Mouse (Mus musculus) liver, embryonic 11.5 days (tissue): ENCODE data around the gene Sorcs2. TPM values are rescaled to one million over a fixed set of nuclear protein-coding genes. Genes with fewer than 3 reads are reported as not detected.

ENCODE experiments used
- ATAC-seq: fragments of 200-750 bp; cut with Nextera tagmentation; replicated peaks from 2 replicates; pipeline ENCODE4 v1.8.0; 2017; ENCODE audit warnings: moderate number of reproducible peaks, mild to moderate bottlenecking, moderate TSS enrichment, moderate library complexity; ENCODE audit not compliant: low FRiP score
- DNase-seq: peaks from one replicate; pipeline ENCODE4 v3.0.0-alpha.2; 2017; ENCODE audit warnings: low spot score
- H3K27ac ChIP-seq: fragments of 300-500 bp; sonication (generic); 2 replicates; pipeline ENCODE4 v1.5.1; 2014; ENCODE audit warnings: mild to moderate bottlenecking, low read depth, low read length, control low read depth
- H3K27me3 ChIP-seq: fragments of 300-500 bp; sonication (generic); replicated peaks from 2 replicates; pipeline ENCODE4 v1.6.1; 2014; ENCODE audit warnings: low read length, mixed read lengths; ENCODE audit not compliant: control insufficient read depth, insufficient read depth
- H3K36me3 ChIP-seq: fragments of 300-500 bp; sonication (generic); 2 replicates; pipeline ENCODE4 v1.6.1; 2014; ENCODE audit warnings: mild to moderate bottlenecking, low read length, moderate library complexity, mixed read lengths; ENCODE audit not compliant: control insufficient read depth, insufficient read depth
- H3K4me1 ChIP-seq: fragments of 300-500 bp; sonication (generic); replicated peaks from 2 replicates; pipeline ENCODE4 v1.6.1; 2014; ENCODE audit warnings: low read length, mixed read lengths; ENCODE audit not compliant: control insufficient read depth, insufficient read depth
- H3K4me2 ChIP-seq: fragments of 300-500 bp; sonication (generic); 2 replicates; pipeline ENCODE4 v1.6.1; 2014; ENCODE audit warnings: mild to moderate bottlenecking, control low read depth, moderate library complexity
- H3K4me3 ChIP-seq: fragments of 300-500 bp; sonication (generic); 2 replicates; pipeline ENCODE4 v1.5.1; 2014; ENCODE audit warnings: low read depth, low read length, control low read depth
- H3K9ac ChIP-seq: fragments of 300-500 bp; sonication (generic); 2 replicates; pipeline ENCODE4 v1.6.1; 2014; ENCODE audit warnings: low read depth, low read length, control low read depth
- H3K9me3 ChIP-seq: fragments of 300-500 bp; sonication (generic); 2 replicates; pipeline ENCODE4 v1.6.1; 2016; ENCODE audit warnings: low read length, inconsistent platforms, mixed read lengths; ENCODE audit not compliant: control insufficient read depth
- WGBS: fragments of 180-500 bp; shearing (Covaris S2); extraction: QIAGEN DNeasy Blood & Tissue Kit; methylation state at CpG from one replicate; pipeline ENCODE4 v1.1.7; 2014; 5-methylcytosine and 5-hydroxymethylcytosine counted together
- polyA plus RNA-seq: library from polyadenylated mRNA; unstranded; fragments of >200 nt; fragmentation: Nextera tagmentation; extraction: Ambion mirVana; gene quantifications from 2 replicates; pipeline ENCODE4 v1.2.1, GENCODE M21; 2014

Sorcs2 gene
- polyA plus RNA-seq, 1 experiment from 2014 or later, result 2.2 TPM

- H3K4me1 ChIP-seq, result no peaks in the 10 kb centered on the region; the same call in 1 of the 2 replicates
- H3K9me3 ChIP-seq, result no peaks in the 10 kb centered on the region
- no peak for DNase-seq
- no peak for ATAC-seq
- no peak overlapping the region for H3K9ac ChIP-seq
- 82% methylated on average over 7 of the region's 7 CpGs for WGBS
- no peak overlapping the region for H3K4me2 ChIP-seq
- H3K4me3 ChIP-seq, result no peak overlapping the region
- H3K36me3 ChIP-seq, result no peaks in the 10 kb centered on the region
- no peak overlapping the region for H3K27ac ChIP-seq
- H3K27me3 ChIP-seq, result no peaks in the 10 kb centered on the region
These were observed 172.1 kb downstream of the Sorcs2 start for GRCm38 (mm10) chr5:36225855-36226254.

GRCm38 (mm10) chr5:36223787-36224186 is 174.2 kb downstream of the Sorcs2 start:
- no peak overlapping the region for H3K27ac ChIP-seq
- ATAC-seq (no peak), DNase-seq (no peak)
- H3K4me3 ChIP-seq, result no peak overlapping the region
- H3K36me3 ChIP-seq, result no peaks in the 10 kb centered on the region
- H3K9me3 ChIP-seq, result no peaks in the 10 kb centered on the region
- H3K4me1 ChIP-seq, result no peaks in the 10 kb centered on the region
- whole genome bisulfite sequencing, result 60% methylated on average over 6 of the region's 6 CpGs
- no peaks in the 10 kb centered on the region for H3K27me3 ChIP-seq
- no peak overlapping the region for H3K4me2 ChIP-seq
- no peak overlapping the region for H3K9ac ChIP-seq

- H3K36me3 ChIP-seq, result no peaks in the 10 kb centered on the region
- no peak overlapping the region for H3K4me3 ChIP-seq
- H3K9me3 ChIP-seq, result no peaks in the 10 kb centered on the region
- H3K27me3 ChIP-seq, result no peaks in the 10 kb centered on the region
- H3K9ac ChIP-seq, result no peak overlapping the region
- H3K4me2 ChIP-seq, result no peak overlapping the region
- no peak for DNase-seq
- H3K27ac ChIP-seq, result no peak overlapping the region
- H3K4me1 ChIP-seq, result no peaks in the 10 kb centered on the region
- no peak for ATAC-seq
- WGBS, result 70% methylated on average over 6 of the region's 6 CpGs
These were observed 177.3 kb downstream of the Sorcs2 start for GRCm38 (mm10) chr5:36220626-36221025.

- H3K27ac ChIP-seq, result no peak overlapping the region
- no peak for ATAC-seq
- no peak overlapping the region for H3K9ac ChIP-seq
- H3K36me3 ChIP-seq, result no peaks in the 10 kb centered on the region
- WGBS, result 84% methylated on average over 4 of the region's 4 CpGs
- H3K27me3 ChIP-seq, result no peaks in the 10 kb centered on the region
- no peaks in the 10 kb centered on the region for H3K9me3 ChIP-seq
- no peak overlapping the region for H3K4me2 ChIP-seq
- H3K4me1 ChIP-seq, result no peaks in the 10 kb centered on the region
- no peak for DNase-seq
- no peak overlapping the region for H3K4me3 ChIP-seq
These were observed 177.8 kb downstream of the Sorcs2 start for GRCm38 (mm10) chr5:36220105-36220504.

- Histone ChIP-seq H3K9me3 (no peaks in the 10 kb centered on the region), H3K4me3 (no peak overlapping the region), H3K4me1 (no peaks in the 10 kb centered on the region), H3K27ac (no peak overlapping the region), H3K4me2 (no peak overlapping the region), H3K27me3 (no peaks in the 10 kb centered on the region), H3K9ac (no peak overlapping the region), H3K36me3 (no peaks in the 10 kb centered on the region)
- ATAC-seq (no peak), DNase-seq (no peak)
- 80% methylated on average over 10 of the region's 10 CpGs for WGBS
These were observed 184.6 kb downstream of the Sorcs2 start for GRCm38 (mm10) chr5:36213310-36213709.

- H3K9me3 ChIP-seq, result no peaks in the 10 kb centered on the region
- H3K36me3 ChIP-seq, result no peaks in the 10 kb centered on the region
- DNase-seq, result no peak
- 63% methylated on average over 3 of the region's 3 CpGs for WGBS
- no peak overlapping the region for H3K27ac ChIP-seq
- no peaks in the 10 kb centered on the region for H3K4me1 ChIP-seq
- ATAC-seq, result no peak
- H3K4me2 ChIP-seq, result no peak overlapping the region
- no peak overlapping the region for H3K9ac ChIP-seq
- H3K4me3 ChIP-seq, result no peak overlapping the region
- no peaks in the 10 kb centered on the region for H3K27me3 ChIP-seq
These were observed 189.1 kb downstream of the Sorcs2 start for GRCm38 (mm10) chr5:36208803-36209202.

- no peaks in the 10 kb centered on the region for H3K9me3 ChIP-seq
- WGBS, result 80% methylated on average over 11 of the region's 11 CpGs
- DNase-seq (no peak), ATAC-seq (no peak)
- H3K9ac ChIP-seq, result no peak overlapping the region
- no peak overlapping the region for H3K4me2 ChIP-seq
- H3K36me3 ChIP-seq, result no peaks in the 10 kb centered on the region
- no peak overlapping the region for H3K4me3 ChIP-seq
- no peaks in the 10 kb centered on the region for H3K27me3 ChIP-seq
- no peak overlapping the region for H3K27ac ChIP-seq
- H3K4me1 ChIP-seq, result no peaks in the 10 kb centered on the region
These were observed 192.5 kb downstream of the Sorcs2 start for GRCm38 (mm10) chr5:36205397-36205796.

GRCm38 (mm10) chr5:36203916-36204315 is 194.0 kb downstream of the Sorcs2 start, which contains the start of gene Psapl1:
Gene Psapl1 (plus strand): TSS chr5:36204021.
- no peak within 1 kb of the TSS for H3K4me2 ChIP-seq
- WGBS, result 81% methylated on average over 10 of the region's 10 CpGs
- no peaks in the 10 kb centered on the region for H3K36me3 ChIP-seq
- H3K27me3 ChIP-seq, result no peaks in the 10 kb centered on the region
- H3K4me3 ChIP-seq, result no peak within 1 kb of the TSS
- H3K9me3 ChIP-seq, result no peaks in the 10 kb centered on the region
- ATAC-seq (no peak), DNase-seq (no peak)
- H3K4me1 ChIP-seq, result no peaks in the 10 kb centered on the region
- no peak within 1 kb of the TSS for H3K9ac ChIP-seq
- no peak within 1 kb of the TSS for H3K27ac ChIP-seq

GRCm38 (mm10) chr5:36203421-36203820 is 194.5 kb downstream of the Sorcs2 start:
- H3K36me3 ChIP-seq, result no peaks in the 10 kb centered on the region
- H3K9ac ChIP-seq, result no peak overlapping the region
- 86% methylated on average over 5 of the region's 5 CpGs for WGBS
- DNase-seq (no peak), ATAC-seq (no peak)
- H3K4me1 ChIP-seq, result no peaks in the 10 kb centered on the region
- no peak overlapping the region for H3K4me2 ChIP-seq
- no peaks in the 10 kb centered on the region for H3K27me3 ChIP-seq
- H3K9me3 ChIP-seq, result no peaks in the 10 kb centered on the region
- no peak overlapping the region for H3K27ac ChIP-seq
- H3K4me3 ChIP-seq, result no peak overlapping the region
